Mouse (Mus musculus): ENCODE data around the gene Kctd19. TPM values are rescaled to one million over a fixed set of nuclear protein-coding genes. Genes with fewer than 3 reads are reported as not detected.
A peak's percentile ranks its signal among the peaks of the same experiment; 100 is the strongest.

Gene Kctd19
- total RNA-seq, 2 experiments from 2014 or later = not detected

DNA sequence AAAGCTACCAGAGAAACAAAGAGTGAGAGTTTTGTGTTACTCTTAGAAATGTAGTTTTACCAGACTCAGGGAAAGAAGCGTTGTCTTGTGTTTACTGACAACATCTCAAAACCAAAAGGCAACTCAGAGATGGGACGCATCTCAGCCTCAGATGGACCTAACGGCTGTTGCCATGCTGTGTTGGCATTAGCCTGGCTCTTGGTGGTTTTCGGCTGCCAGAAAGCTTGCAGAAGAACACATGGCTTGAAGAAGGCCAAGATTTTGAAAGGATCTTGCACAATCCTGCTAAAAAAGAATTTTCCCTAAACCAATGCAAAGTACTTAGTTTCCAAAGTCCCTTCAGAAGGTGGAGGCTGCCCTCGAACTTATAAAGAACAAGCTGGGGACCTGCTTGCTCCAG lies 29.4 kb upstream of the Kctd19 start:
- DNase-seq (ENCODE audit: extremely low spot score in 1 of 2, low spot score in 2 of 2) = no peak
- TF ChIP-seq CTCF (IDR thresholded peaks at IDR 0.05) = no peak
- Histone ChIP-seq H3K27ac (no peak overlapping the region), H3K4me3 (no peak overlapping the region)
- intact Hi-C loops (cut with DNase I) = no loop called here

DNA sequence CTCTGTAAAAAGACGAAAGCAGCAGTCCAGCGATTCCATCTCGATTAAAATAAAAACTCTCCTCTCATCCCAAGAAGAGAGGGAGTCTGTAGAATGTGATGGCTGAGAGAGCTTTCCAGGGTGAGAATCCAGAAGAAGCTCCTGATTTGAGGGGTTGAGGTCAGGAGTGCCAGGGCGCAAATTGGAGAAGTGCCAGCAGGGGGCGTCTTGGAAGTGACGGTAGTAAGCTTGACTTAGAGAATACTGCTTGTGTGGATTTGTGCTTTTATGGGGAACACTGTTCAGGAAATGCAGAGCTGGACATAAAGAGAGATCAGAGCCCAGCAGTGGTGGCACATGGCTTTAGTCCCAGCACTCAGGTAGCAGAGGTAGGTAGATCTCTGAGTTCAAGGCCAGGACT lies 28.1 kb upstream of the Kctd19 start:
- intact Hi-C loops (cut with DNase I) = no loop called here
- TF ChIP-seq CTCF (IDR thresholded peaks at IDR 0.05) = peak; percentile 27; the same call in 1 of the 2 replicates
- DNase-seq (ENCODE audit: extremely low spot score in 1 of 2, low spot score in 2 of 2) = no peak
- no peak overlapping the region for H3K4me3 ChIP-seq
- H3K27ac ChIP-seq = no peak overlapping the region

DNA sequence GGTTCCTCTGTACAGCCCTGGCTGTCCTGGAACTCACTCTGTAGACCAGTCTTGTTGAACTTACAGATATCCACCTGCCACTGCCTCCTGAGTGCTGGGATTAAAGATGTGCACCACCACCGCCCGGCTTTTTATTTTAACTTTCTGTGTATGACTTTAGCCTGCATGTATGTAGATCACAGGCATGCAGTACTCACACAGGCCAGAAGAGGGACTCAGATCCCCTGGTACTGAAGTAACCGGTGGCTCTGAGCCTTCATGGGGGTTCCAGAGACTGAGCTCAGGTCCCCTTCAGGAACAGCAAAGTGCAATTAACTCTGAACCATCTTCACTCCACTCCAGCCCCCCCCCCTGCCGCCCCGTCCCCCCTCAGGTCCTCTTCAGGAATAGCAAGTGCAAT lies 25.6 kb upstream of the Kctd19 start:
- TF ChIP-seq CTCF (IDR thresholded peaks at IDR 0.05) = peak; percentile 45
- no peak overlapping the region for H3K27ac ChIP-seq
- intact Hi-C loops (cut with DNase I) = no loop called here
- H3K4me3 ChIP-seq = no peak overlapping the region
- DNase-seq (ENCODE audit: extremely low spot score in 1 of 2, low spot score in 2 of 2) = no peak

DNA sequence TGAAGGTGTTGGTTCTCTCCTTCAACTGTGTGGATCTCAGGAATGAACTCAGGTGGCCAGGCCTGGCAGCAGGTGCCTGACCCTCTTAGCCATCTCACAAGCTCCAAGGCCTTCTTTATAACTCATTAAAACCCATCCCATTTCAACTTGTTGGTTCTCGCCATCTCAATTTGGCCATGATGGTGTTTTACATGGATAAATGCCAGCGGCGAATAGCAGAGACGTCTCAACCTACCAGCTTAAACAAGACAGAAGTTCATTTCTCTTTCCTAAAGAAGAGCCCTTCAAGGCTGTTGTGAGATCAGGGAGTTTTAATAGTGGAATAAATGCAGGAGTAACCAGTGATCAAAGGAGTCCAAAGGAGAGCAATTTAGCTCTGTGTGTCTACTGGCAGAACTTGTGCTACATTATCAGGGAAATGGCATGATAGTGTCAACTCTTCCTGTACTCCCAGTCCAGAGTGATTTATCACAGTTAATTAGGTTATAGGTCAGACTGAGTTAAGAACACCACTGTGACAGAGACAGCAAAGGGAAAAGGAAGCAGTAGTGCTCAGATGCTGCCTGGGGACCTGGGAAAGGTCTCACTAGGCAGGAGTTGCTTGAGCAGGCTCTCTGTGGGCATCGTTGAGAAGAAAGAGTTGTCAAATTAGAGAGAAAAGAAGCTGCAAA lies 23.9 kb upstream of the Kctd19 start:
- Histone ChIP-seq H3K4me3 (no peak overlapping the region), H3K27ac (no peak overlapping the region)
- DNase-seq (ENCODE audit: extremely low spot score in 1 of 2, low spot score in 2 of 2) = no peak
- intact Hi-C loops (cut with DNase I) = no loop called here
- TF ChIP-seq CTCF (IDR thresholded peaks at IDR 0.05) = no peak

DNA sequence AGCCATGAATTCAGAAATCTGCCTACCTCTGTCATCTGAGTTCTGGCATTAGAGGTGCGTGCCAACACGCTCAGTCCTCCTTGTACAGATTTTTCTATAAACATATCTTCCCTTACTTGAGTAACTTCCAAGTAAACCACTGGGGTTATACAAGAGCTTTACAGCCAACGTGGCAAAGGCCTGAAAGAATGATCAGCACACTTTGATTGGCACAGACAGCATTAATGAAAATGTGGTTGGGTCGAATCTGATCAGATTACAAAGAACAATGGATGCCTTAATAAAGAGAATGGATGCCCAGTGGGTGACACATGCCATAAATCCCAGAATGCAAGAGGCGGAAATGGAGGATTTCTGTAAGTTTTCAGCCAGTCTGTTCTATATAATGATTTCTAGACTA lies 22.9 kb upstream of the Kctd19 start:
- Histone ChIP-seq H3K4me3 (no peak overlapping the region), H3K27ac (no peak overlapping the region)
- intact Hi-C loops (cut with DNase I) = no loop called here
- no peak for DNase-seq (ENCODE audit: extremely low spot score in 1 of 2, low spot score in 2 of 2)
- TF ChIP-seq CTCF (IDR thresholded peaks at IDR 0.05) = no peak

DNA sequence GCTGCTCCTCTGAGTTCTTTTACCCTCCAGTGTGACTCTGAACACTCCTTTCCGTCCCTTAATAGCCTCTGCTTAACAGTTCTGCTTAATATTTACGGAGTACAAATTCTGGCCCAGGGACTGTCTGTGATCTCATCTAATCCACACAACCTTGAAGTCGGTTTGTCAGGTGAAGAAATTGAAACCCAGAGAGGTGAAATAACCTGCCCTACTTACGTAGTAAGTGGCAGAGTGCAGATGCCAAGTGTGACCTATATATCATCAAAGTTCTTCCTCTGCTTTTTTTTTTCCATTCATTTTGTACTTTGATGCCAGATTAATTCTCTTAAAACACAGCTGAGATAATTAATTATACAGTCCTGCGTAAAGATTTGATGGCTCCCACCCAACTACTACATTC lies 20.8 kb upstream of the Kctd19 start:
- H3K4me3 ChIP-seq = no peak overlapping the region
- H3K27ac ChIP-seq = no peak overlapping the region
- intact Hi-C loops (cut with DNase I) = no loop called here
- TF ChIP-seq CTCF (IDR thresholded peaks at IDR 0.05) = no peak
- DNase-seq (ENCODE audit: extremely low spot score in 1 of 2, low spot score in 2 of 2) = no peak

DNA sequence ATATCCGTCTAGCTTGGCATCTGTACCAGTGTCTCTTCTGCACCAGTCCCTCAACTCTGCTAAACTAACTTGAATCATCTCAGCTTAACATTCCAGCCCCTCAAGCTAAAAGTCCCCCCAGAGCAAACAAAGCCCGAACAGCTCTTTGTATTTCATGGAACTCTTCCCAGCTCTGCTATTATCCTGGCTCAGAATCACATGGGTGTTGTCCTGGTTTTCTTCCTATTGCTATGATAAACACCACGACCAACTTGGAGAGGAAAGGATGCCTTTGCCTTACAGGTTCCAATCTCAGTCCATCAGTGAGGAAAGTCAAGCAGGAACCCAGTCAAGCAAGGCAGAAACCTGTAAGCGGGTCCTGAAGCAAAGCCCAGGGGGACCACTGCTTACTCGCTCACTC lies 20.2 kb upstream of the Kctd19 start:
- H3K4me3 ChIP-seq = no peak overlapping the region
- intact Hi-C loops (cut with DNase I) = no loop called here
- no peak for TF ChIP-seq CTCF (IDR thresholded peaks at IDR 0.05)
- DNase-seq (ENCODE audit: extremely low spot score in 1 of 2, low spot score in 2 of 2) = no peak
- no peak overlapping the region for H3K27ac ChIP-seq

DNA sequence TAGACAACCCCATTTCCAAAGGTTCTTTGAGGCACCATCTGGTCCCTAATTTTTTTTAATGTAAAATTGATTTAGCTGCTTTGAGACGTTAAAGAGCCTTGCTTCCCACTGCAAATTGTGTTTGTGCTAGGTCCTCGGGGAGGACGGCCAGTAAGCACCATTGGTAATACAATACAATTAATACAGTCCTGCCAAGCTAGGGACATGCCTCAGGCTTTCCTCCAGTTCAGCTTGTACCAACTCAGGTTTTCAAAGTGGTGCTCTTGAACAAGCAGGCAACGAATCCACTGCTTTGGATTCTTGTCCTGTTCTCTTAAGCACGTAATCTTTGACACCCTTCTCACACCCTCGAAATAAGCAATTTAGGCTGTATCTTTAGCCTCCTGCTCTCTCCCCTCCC lies 19.7 kb upstream of the Kctd19 start:
- no peak for DNase-seq (ENCODE audit: extremely low spot score in 1 of 2, low spot score in 2 of 2)
- intact Hi-C loops (cut with DNase I) = no loop called here
- no peak overlapping the region for H3K4me3 ChIP-seq
- no peak for TF ChIP-seq CTCF (IDR thresholded peaks at IDR 0.05)
- H3K27ac ChIP-seq = no peak overlapping the region

DNA sequence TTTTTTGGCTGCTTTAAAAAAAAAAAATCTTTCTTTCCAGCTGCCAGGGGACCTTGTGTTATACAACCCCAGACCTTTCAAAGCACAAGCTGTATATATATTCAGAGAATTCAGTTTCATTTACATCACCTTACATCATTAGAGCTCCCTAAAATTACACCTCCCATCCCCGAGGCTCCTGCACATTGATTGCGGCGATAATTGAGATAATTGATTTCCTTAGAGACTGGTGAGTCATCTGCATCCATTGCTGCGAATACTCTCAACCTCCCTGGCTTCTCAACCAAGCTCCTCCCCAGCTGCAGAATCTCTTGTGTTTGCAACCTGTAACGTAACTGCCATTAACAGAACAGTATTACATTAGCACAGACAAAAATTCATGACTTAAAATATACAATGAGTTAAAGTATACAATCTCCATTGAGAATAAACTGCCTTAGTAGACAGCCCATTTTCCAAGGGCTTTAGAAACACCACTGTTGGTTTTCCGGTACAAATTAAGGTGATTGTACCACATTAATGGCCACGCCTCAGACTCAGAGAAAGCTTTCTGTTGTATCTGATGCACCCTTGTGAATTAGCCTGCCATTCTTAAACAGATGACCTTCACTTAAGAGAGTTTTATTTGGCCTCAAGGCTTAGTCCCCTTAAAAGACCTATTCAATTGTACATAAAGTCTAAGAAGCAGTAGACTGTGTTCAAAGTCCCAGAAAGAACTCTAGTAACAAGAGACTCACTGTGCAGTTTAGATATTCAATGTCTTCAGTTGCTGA lies 18.6 kb upstream of the Kctd19 start:
- H3K27ac ChIP-seq = no peak overlapping the region
- H3K4me3 ChIP-seq = no peak overlapping the region
- intact Hi-C loops (cut with DNase I) = no loop called here
- no peak for DNase-seq (ENCODE audit: extremely low spot score in 1 of 2, low spot score in 2 of 2)
- no peak for TF ChIP-seq CTCF (IDR thresholded peaks at IDR 0.05)

DNA sequence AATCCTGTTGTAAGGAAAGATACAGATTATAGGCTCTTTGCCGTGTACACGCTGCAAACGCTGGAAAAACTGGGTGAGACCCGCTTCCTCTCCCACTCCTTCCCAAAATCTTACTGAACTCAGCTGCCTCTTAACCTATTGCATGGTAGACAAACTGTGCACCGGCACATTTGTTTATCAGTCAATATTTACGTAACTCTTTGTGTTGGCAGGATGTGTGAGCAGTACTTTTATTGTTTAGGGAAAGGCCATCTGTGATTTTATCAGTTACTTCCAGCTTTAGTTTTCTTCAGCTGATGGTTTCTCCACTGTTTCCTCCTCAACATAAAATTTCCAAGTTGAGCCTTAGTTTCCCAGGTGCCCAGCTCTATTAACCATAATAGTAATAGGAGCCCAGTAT lies 13.6 kb upstream of the Kctd19 start:
- no peak overlapping the region for H3K4me3 ChIP-seq
- intact Hi-C loops (cut with DNase I) = no loop called here
- no peak for TF ChIP-seq CTCF (IDR thresholded peaks at IDR 0.05)
- DNase-seq (ENCODE audit: extremely low spot score in 1 of 2, low spot score in 2 of 2) = no peak
- H3K27ac ChIP-seq = no peak overlapping the region

DNA sequence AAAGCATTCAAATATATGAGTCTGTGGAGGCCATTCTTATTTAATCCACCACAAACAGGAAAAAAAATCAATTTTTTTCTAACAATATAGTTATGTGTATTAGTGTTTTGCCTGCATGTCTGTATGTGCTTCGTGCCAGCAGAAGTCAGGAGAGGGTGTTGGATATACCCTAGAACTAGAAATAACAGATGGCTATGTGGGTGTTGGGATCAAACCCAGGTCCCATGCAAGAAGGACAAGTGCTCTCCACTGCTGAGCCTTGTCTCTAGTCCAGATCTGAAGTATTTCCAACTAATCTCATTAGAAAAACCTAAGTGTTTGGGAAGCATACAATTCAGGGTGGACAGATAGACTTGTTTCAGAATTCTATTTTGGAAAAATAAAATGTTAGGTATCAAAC lies 8.7 kb upstream of the Kctd19 start:
- DNase-seq (ENCODE audit: extremely low spot score in 1 of 2, low spot score in 2 of 2) = no peak
- intact Hi-C loops (cut with DNase I) = no loop called here
- Histone ChIP-seq H3K4me3 (no peak overlapping the region), H3K27ac (no peak overlapping the region)
- TF ChIP-seq CTCF (IDR thresholded peaks at IDR 0.05) = no peak

DNA sequence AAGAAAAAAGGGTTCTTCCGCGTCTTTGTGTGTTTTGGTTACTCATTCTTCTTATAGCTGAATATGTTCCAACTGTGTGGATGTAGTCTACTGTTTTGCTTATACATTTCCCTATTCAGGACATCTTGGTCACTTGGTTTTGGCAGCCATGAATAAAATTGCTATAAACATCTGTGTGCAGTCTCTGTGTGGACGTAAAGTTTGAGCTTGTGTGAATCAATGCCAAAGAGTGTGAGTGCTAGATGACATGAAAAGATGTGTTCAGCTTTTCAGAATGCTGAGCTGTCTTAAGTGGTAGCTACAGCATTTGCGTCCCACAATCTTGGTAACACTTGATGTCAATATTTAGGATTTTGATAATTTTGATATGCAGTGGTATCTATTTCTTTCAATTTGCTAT lies 6.5 kb upstream of the Kctd19 start:
- no peak for DNase-seq (ENCODE audit: extremely low spot score in 1 of 2, low spot score in 2 of 2)
- intact Hi-C loops (cut with DNase I) = no loop called here
- Histone ChIP-seq H3K27ac (no peak overlapping the region), H3K4me3 (no peak overlapping the region)
- TF ChIP-seq CTCF (IDR thresholded peaks at IDR 0.05) = no peak

DNA sequence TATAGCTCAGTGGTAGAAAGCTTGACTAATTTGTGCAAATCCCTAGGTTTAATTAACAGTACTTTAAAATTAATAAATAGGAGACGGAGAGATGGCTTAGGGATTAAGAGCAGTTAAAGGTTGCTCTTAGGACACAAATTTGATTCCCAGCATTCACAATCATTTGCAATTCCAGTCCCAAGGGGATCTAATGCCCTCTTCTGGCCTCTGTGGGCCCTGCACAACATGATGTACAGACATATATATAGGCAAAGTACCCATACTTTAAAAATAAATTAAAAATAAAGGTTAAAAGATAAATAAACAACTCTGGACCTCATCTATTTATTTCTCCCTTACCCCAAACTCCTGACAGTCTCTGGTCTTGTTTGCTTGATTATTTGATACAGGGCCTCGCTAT lies 5.7 kb upstream of the Kctd19 start:
- peak; percentile 19 for TF ChIP-seq CTCF (IDR thresholded peaks at IDR 0.05)
- no peak for DNase-seq (ENCODE audit: extremely low spot score in 1 of 2, low spot score in 2 of 2)
- H3K27ac ChIP-seq = no peak overlapping the region
- no peak overlapping the region for H3K4me3 ChIP-seq
- intact Hi-C loops (cut with DNase I) = no loop called here

Measured in left cerebral cortex, adult 2 months (tissue).